Comparison of ENCODE assay signal across 24 mouse cellular contexts in the genomic region with DNA sequence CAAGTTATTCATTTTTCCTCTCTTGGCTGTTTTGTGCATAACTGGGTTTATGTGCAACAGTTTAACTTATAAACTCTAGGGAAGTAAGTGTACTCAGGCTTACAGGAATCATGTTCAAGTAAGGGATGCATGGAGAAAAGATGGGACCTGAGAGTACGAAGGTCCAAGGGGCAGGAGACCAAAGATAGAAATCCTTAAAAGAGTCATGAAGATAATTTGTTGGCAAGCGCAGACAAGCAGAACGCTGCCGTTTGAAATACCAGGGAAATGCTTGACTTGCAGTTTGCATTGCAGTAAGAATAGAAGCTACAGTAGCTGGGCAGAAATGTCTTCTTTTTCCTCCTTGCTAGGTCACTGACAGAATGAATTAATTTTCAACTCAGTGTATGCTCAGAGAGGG.
DNase-seq lines count a peak whose midpoint lies in the region; ATAC-seq lines count a peak whose summit lies in the region.
"Had no signal": no experiment of that assay in that cellular context is flagged by ENCODE, and none has a peak within 500 bp of the region (broad histone marks: within the 10 kb centered on the region; RNA-seq: fewer than 3 reads in every experiment).

No protein-coding gene starts in this region.

- no peak for ATAC-seq in kidney, embryonic 16.5 days (ENCODE audit: low FRiP score, low TSS enrichment)
- no peak for ATAC-seq in kidney, embryonic 15.5 days (replicated peaks; ENCODE audit: low FRiP score)
- ATAC-seq: activated CD4-positive, CD25-positive, alpha-beta regulatory T cell, adult 4 months; CD4-positive, CD25-positive, alpha-beta regulatory T cell, adult 4 months; forebrain, embryonic 13.5 days; forebrain, embryonic 15.5 days; Patski had no signal

- no peak overlapping the region for H3K4me3 ChIP-seq in kidney, embryonic 16.5 days (ENCODE audit: low read length)
- no peak overlapping the region for H3K4me3 ChIP-seq in kidney, embryonic 15.5 days (replicated peaks)
- H3K4me3 ChIP-seq: embryonic facial prominence, embryonic 10.5 days; embryonic facial prominence, embryonic 12.5 days; forebrain, embryonic 13.5 days; forebrain, embryonic 15.5 days had no signal

- H3K9me3 ChIP-seq in kidney, embryonic 16.5 days (ENCODE audit: low read length) = no peaks in the 10 kb centered on the region
- no peaks in the 10 kb centered on the region for H3K9me3 ChIP-seq in kidney, embryonic 15.5 days (replicated peaks)
- H3K9me3 ChIP-seq: embryonic facial prominence, embryonic 10.5 days; embryonic facial prominence, embryonic 12.5 days; forebrain, embryonic 13.5 days; forebrain, embryonic 15.5 days had no signal

- H3K36me3 ChIP-seq in kidney, embryonic 16.5 days (ENCODE audit: insufficient read depth, low read length) = no peaks in the 10 kb centered on the region
- no peaks in the 10 kb centered on the region for H3K36me3 ChIP-seq in kidney, embryonic 15.5 days
- H3K36me3 ChIP-seq: embryonic facial prominence, embryonic 10.5 days; embryonic facial prominence, embryonic 12.5 days; forebrain, embryonic 15.5 days; G1E had no signal

- H3K4me2 ChIP-seq in kidney, embryonic 16.5 days (replicated peaks; ENCODE audit: low read depth, low read length) = no peak overlapping the region
- no peak overlapping the region for H3K4me2 ChIP-seq in kidney, embryonic 15.5 days
- H3K4me2 ChIP-seq: embryonic facial prominence, embryonic 12.5 days; forebrain, embryonic 13.5 days; forebrain, embryonic 15.5 days had no signal

- no peak overlapping the region for H3K27ac ChIP-seq in kidney, embryonic 16.5 days (ENCODE audit: low read length)
- no peak overlapping the region for H3K27ac ChIP-seq in kidney, embryonic 15.5 days
- H3K27ac ChIP-seq: embryonic facial prominence, embryonic 10.5 days; embryonic facial prominence, embryonic 12.5 days; forebrain, embryonic 13.5 days; forebrain, embryonic 15.5 days had no signal

- WGBS in kidney, embryonic 16.5 days = 78% methylated on average over 4 of the region's 4 CpGs
- 90% methylated on average over 4 of the region's 4 CpGs for WGBS in kidney, embryonic 15.5 days

- no peaks in the 10 kb centered on the region for H3K4me1 ChIP-seq in kidney, embryonic 16.5 days (ENCODE audit: insufficient read depth, low read length)
- no peaks in the 10 kb centered on the region for H3K4me1 ChIP-seq in kidney, embryonic 15.5 days
- H3K4me1 ChIP-seq: embryonic facial prominence, embryonic 10.5 days; embryonic facial prominence, embryonic 12.5 days; forebrain, embryonic 13.5 days; forebrain, embryonic 15.5 days had no signal

- peak; percentile 43 for DNase-seq in kidney, adult 11 months
- DNase-seq in kidney, adult 8-10 months = peak; percentile 34 to 40
- DNase-seq in kidney, postnatal 14 days = peak; percentile 30
- DNase-seq in kidney, postnatal 10 days = no peak
- DNase-seq: adrenal gland, adult 8-10 months; adrenal gland, postnatal 14 days; adrenal gland, postnatal 36 days; B cell, adult 2 months; cerebellum, adult 11-12 months; cerebellum, adult 2 months; cerebellum, adult 9-10 months; cerebellum, postnatal 10 days; cerebellum, postnatal 25 days had no signal

- H3K9ac ChIP-seq in kidney, embryonic 16.5 days (replicated peaks; ENCODE audit: low read length) = no peak overlapping the region
- H3K9ac ChIP-seq in kidney, embryonic 15.5 days = no peak overlapping the region
- H3K9ac ChIP-seq: embryonic facial prominence, embryonic 12.5 days; forebrain, embryonic 13.5 days; forebrain, embryonic 15.5 days had no signal

- no peaks in the 10 kb centered on the region for H3K27me3 ChIP-seq in kidney, embryonic 16.5 days (ENCODE audit: insufficient read depth, low read length)
- no peaks in the 10 kb centered on the region for H3K27me3 ChIP-seq in kidney, embryonic 15.5 days
- H3K27me3 ChIP-seq: CH12.LX; embryonic facial prominence, embryonic 12.5 days; forebrain, embryonic 13.5 days; forebrain, embryonic 15.5 days; Patski had no signal
